Comparison of ENCODE assay signal across 24 mouse cellular contexts in the genomic region with DNA sequence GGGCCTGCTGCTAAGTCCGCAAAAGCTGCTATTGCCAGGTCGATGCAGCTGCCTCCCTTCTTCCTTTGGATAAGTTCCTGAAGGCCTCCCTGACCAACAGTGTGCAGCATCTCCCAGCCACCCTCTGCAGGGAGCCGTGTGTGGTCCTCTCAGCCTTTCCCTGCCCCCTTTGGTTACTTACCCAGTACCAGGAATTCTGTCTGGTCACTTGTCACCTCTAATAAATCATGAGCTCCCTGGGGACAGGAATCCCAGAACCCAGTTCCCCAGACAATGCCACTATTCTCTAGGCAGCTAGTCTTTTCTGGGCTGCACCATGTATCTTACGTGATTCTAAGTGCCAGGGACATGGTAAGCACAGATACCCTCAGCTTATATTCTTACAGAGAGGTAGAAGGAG. TPM values are rescaled to one million over a fixed set of nuclear protein-coding genes. Genes with fewer than 3 reads are reported as not detected.
DNase-seq lines count a peak whose midpoint lies in the region.
"Had no signal": no experiment of that assay in that cellular context is flagged by ENCODE, and none has a peak within 500 bp of the region (broad histone marks: within the 10 kb centered on the region; RNA-seq: fewer than 3 reads in every experiment).

No protein-coding gene starts in this region.

- no peaks in the 10 kb centered on the region for H3K36me3 ChIP-seq in embryonic facial prominence, embryonic 10.5 days (replicated peaks)
- H3K36me3 ChIP-seq: embryonic facial prominence, embryonic 13.5 days; forebrain, embryonic 12.5 days; forebrain, embryonic 15.5 days; hindbrain, embryonic 12.5 days; hindbrain, embryonic 15.5 days had no signal

- 73% methylated on average over 4 of the region's 4 CpGs for WGBS in embryonic facial prominence, embryonic 10.5 days

- H3K4me3 ChIP-seq in embryonic facial prominence, embryonic 10.5 days, result no peak overlapping the region
- H3K4me3 ChIP-seq: embryonic facial prominence, embryonic 13.5 days; erythroblast, embryonic 14.5 days; forebrain, embryonic 12.5 days; forebrain, embryonic 15.5 days; hindbrain, embryonic 12.5 days; hindbrain, embryonic 15.5 days had no signal

- no peaks in the 10 kb centered on the region; the same call in 1 of the 2 replicates for H3K9me3 ChIP-seq in embryonic facial prominence, embryonic 10.5 days
- H3K9me3 ChIP-seq: embryonic facial prominence, embryonic 13.5 days; forebrain, embryonic 15.5 days; hindbrain, embryonic 15.5 days had no signal

- peak; percentile 12 to 16 for DNase-seq in cerebellum, postnatal 10 days
- no peak for DNase-seq in cerebellum, adult 18-20 months
- peak; percentile 40 for DNase-seq in urinary bladder, postnatal 14 days (ENCODE audit: low spot score)
- no peak for DNase-seq in urinary bladder, adult 2 months (ENCODE audit: low spot score)
- DNase-seq in Muller cell, postnatal 12 days (ENCODE audit: inconsistent ontology term), result peak; percentile 88
- DNase-seq in lung, postnatal 4 days, result no peak
- DNase-seq in thymus, postnatal 10 days (ENCODE audit: low spot score in 2 of 2), result no peak
- DNase-seq in embryonic facial prominence, embryonic 10.5 days (ENCODE audit: low spot score), result no peak
- DNase-seq: adrenal gland, adult 2 months; adrenal gland, postnatal 25 days; cerebellum, adult 11-12 months; cerebellum, adult 9-10 months; cerebellum, postnatal 25 days; gastrocnemius, postnatal 10 days; heart, adult 11 months had no signal

- peaks cover 12% of the 10 kb centered on the region; the same call in 1 of the 2 replicates for H3K27me3 ChIP-seq in embryonic facial prominence, embryonic 10.5 days (replicated peaks; ENCODE audit: low read depth, poor library complexity, severe bottlenecking)
- H3K27me3 ChIP-seq: embryonic facial prominence, embryonic 13.5 days; forebrain, embryonic 15.5 days; hindbrain, embryonic 12.5 days; hindbrain, embryonic 15.5 days had no signal

- H3K4me1 ChIP-seq in embryonic facial prominence, embryonic 10.5 days, result peaks cover 15% of the 10 kb centered on the region
- H3K4me1 ChIP-seq: forebrain, embryonic 15.5 days had no signal

- H3K27ac ChIP-seq in embryonic facial prominence, embryonic 10.5 days (replicated peaks), result no peak overlapping the region
- H3K27ac ChIP-seq: embryonic facial prominence, embryonic 13.5 days; forebrain, embryonic 12.5 days; forebrain, embryonic 15.5 days; hindbrain, embryonic 12.5 days; hindbrain, embryonic 15.5 days had no signal

RNA-seq across cellular contexts. Expression of gene Cbx6, which starts 11.5 kb away (rescaled TPM):
- 86.2 and 94.3 TPM in 2 replicates for polyA plus RNA-seq in urinary bladder, adult 2 months (2012; rRNA removed)
- 16.1 and 18.1 TPM in 2 replicates for polyA plus RNA-seq in embryonic facial prominence, embryonic 10.5 days (2016; fragmentation: Nextera tagmentation; extraction: Ambion mirVana)

RNA-seq across cellular contexts. Expression of gene Npcd, which starts 11.9 kb away (rescaled TPM):
- 0.47 and 0.87 TPM in 2 replicates for polyA plus RNA-seq in urinary bladder, adult 2 months (2012; rRNA removed)
- polyA plus RNA-seq in embryonic facial prominence, embryonic 10.5 days (2016; fragmentation: Nextera tagmentation; extraction: Ambion mirVana), result not detected in 2 replicates
- polyA plus RNA-seq: erythroblast, embryonic 14.5 days; heart, embryonic 14.5 days; heart, postnatal 0 days; intestine, embryonic 14.5 days had no signal

RNA-seq across cellular contexts. Expression of gene Nptxr, which starts 41.4 kb away (rescaled TPM):
- 1.9 and 4.4 TPM in 2 replicates for polyA plus RNA-seq in urinary bladder, adult 2 months (2012; rRNA removed)
- 1.8 and 2.2 TPM in 2 replicates for polyA plus RNA-seq in embryonic facial prominence, embryonic 10.5 days (2016; fragmentation: Nextera tagmentation; extraction: Ambion mirVana)
- polyA plus RNA-seq: erythroblast, embryonic 14.5 days had no signal

RNA-seq across cellular contexts. Expression of gene Apobec3, which starts 45.5 kb away (rescaled TPM):
- 59.2 and 62.1 TPM in 2 replicates for polyA plus RNA-seq in urinary bladder, adult 2 months (2012; rRNA removed)
- 7.7 and 8.4 TPM in 2 replicates for polyA plus RNA-seq in embryonic facial prominence, embryonic 10.5 days (2016; fragmentation: Nextera tagmentation; extraction: Ambion mirVana)

Comparison
In these comparisons a context has a peak if more than half of its experiments do, and no peak if none do; other contexts are left out.
1. DNase-seq: peak in cerebellum, postnatal 10 days (2 of 2), urinary bladder, postnatal 14 days (single experiment) and Muller cell, postnatal 12 days (single experiment); none in cerebellum, adult 18-20 months (0 of 2), urinary bladder, adult 2 months (single experiment), lung, postnatal 4 days (0 of 2), thymus, postnatal 10 days (0 of 2) and embryonic facial prominence, embryonic 10.5 days (single experiment).